Mouse (Mus musculus): ENCODE measurements around the gene Mdfi.

Mdfi gene

DNA sequence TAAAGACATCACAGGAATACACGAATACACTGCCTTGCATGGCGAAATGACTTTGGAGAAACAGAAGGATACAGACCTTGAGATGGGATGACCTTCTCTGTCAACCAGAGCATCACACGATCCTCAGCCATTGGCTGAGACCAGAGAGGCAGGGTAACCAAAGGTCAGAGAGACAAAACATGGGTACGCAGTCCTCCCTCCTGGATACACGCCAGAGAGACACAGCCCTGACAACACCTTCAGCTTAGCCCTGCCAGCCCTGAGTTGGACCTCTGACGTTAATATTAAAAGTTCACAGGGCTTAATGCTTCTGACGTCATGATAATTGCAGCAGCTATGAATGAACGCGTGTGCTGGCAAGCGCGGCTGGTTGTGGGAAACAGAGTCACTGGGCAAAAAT lies 11.1 kb upstream of the Mdfi start:
- no peak for DNase-seq (ENCODE audit: low spot score)

DNA sequence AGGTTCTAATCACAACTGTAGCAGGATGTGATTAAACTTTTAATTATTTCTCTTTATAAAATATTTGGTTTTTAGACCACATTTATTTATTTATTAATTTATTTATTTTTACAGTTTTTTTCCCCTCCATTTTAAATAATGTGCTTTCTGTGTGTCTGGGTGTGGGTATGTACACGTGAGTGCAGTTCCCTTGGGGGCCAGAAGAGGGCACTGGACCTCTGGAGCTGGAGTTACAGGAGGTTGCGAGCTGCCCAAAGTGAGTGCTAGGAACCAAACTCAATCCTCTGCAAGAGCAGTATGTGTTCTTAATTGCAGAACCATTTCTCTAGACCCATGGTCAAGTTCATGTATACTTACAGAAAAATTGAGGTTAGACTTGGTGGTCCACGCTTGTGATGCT lies 9.0 kb upstream of the Mdfi start:
- no peak for DNase-seq (ENCODE audit: low spot score)

DNA sequence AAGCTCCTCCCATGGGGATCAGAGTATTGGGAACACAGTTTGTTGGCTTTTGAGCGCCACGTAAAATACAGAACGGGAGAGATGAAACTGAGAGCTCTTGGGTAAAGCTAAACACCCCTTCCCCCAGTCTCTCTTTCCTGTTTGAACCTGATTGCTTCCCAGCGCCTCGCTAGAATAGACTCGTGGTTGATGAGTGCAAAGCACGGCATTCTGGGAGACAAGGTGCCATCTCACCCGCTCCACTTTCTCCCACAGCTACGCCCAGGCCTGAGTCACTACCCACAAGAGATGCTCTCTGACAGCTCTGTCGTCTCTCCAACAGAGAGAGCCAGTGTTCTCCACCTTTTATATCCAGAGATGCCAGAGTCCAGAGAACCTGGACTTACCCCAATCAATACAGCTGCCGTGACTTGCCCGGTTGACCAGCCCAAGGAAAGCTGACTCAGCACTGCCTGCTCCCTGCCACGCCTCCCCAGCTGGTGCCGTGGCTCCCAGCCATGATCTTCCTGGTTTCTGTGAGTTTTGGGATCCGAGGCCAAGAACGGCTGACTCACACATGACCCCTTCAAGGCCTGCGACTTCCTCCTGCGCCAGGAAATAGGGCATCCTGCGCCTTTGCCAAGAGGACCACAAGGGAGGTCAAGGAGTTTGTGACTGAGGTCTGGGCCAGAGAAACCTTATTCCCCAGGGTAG lies 7.6 kb upstream of the Mdfi start:
- DNase-seq (ENCODE audit: low spot score) = peak; percentile 35

DNA sequence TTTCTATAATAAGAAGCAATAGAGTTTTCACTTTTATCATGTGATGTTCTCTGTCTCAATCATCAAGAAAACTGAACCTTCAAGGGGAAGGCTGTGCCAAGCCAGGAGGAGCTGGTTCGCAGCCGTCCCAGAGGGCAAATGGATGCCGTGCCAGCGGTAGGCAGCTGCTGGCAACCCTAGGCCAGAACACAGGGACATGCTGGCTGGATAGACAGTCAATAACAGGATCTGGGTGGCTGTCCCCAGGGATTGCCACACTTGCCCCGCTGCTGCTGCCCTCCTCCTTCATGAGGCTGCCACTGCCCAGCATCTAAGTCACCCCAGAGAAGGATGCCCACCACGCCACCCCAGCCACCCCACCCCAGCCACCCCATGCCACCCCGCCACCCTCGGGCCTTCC lies 7.0 kb upstream of the Mdfi start:
- no peak for DNase-seq (ENCODE audit: low spot score)

DNA sequence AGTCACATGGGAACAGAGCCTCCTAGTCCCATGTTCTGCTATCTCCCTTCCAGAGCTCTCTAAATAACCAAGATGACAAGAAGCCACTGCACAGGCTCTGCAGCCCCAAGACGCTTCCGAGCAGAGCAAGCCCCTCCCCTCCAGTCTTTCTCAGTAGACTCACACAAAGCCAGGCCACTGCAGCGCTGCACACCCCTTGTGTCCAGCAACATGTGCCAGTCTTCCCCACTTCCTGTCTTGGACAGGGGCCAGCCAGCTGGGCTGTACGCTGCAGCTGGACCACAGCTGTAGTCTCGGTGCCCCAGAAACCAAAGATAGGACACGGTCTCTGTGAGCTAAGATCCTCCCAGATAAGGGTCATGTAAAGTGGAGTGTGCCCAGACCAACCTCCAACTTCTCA lies 3.3 kb upstream of the Mdfi start:
- no peak for DNase-seq (ENCODE audit: low spot score)

DNA sequence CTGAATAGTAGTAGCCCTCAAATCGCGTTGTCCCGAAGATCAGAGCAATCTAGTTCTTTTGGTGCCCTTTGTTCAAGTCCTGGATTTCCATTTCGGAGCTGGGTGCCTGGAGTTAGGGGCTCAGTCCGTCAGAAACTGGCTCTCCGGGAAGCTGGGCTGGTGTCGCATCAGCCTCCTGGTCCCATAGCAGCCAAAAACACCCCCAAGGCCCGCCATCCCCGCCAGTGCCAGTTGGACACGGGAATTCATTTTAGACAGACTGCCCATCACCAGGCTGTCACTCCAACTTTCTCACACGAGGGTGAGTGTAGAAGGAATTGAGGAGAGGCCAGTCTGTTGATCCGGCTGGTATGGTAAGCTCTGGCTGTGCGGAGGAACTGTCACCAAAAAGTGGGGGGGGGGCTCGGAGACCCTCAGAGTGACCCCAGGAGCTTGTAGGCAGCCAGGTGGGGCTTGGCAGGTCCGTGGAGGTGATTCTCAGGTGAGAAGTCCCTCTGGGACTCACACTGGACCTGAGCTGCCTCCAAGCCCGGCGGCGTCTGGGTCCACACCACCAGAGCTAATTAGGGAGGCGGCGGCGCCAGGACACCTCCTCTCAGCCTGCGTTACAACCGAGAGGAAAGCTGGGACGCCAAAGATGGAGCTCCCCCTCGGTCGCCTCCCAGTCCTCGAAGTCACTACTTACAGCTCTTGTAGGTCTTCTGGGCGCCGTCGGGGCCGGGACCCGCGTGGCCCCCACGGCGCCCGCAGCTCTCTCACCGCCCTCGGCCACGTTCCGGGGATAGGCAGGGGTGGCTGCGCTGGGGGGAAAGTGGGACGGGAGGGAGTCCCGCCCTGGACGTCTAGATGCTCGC lies 636 bp downstream of the Mdfi start:
- DNase-seq (ENCODE audit: low spot score) = no peak

DNA sequence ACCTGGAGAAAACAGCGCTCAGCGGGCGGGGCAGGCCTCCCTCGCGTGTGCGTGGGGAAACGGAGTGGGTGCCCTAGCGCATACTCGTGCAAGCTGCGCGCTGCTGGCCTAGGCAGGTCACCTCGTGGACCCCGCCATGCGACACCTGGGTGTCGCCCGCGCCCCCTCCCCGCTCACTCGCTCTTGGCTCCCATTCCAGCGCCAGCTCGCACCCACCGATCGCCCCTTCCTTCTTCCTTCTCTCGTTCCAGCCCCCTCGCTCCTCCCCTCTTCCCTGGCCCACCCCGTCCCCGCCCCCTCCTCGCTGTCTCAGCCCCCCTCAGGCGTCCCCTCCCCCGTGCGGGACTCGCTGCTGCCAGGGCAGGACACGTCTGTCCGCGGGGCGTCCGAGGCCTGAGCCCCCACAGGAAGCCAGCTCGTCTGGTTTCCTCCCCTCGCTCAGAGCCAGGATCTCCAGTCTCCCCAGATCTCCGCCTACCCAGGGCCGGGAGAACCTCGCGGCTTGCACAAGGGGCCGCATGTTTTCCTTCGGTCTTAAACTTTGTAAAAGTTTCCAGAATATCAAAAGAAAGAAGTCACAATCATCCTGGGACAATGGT lies 1.4 kb downstream of the Mdfi start:
- DNase-seq (ENCODE audit: low spot score) = no peak

DNA sequence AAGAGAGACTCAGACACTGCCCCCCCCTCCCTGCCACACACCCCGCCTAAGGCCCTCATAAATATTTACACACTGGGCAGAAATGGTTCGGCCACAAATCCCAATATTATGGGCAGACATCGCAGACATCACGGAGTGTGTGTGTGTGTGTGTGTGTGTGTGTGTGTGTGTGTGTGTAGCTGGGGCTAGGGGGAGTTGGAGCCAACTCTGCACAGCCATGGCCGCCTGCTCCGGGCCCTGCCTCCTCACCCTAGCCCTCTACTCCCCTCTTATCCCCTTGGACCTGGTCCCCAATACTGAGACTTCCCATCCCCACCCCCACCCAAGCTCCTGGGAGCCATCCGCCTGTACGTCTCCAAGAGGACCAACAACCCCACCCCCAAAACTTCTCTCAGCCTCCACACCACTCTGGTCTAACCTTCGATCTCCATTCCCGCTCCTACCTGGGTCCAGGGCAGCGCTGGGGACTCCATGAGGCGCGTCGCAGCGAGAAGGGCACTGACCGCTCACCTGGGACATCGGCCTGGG lies 1.9 kb downstream of the Mdfi start:
- no peak for DNase-seq (ENCODE audit: low spot score)

DNA sequence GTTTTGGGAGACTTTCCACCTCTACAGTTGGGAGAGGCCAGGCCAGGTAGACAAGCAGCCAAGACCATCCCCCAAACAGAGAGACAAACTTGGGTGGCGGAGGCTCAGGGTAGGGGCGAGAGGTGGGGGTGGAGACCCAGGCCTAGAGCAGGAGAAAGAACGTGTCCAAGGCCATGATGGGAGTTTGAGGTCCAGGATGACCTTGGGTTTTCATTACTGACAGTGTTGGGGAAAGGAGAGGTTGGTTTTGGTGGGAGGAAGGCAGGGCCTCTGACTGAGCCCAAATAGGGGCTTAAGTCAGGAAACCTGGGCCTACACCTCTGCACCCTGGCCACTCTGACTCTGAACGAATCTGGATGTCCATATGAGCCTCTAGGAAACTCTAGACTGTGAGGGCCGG lies 2.7 kb downstream of the Mdfi start:
- DNase-seq (ENCODE audit: low spot score) = no peak

DNA sequence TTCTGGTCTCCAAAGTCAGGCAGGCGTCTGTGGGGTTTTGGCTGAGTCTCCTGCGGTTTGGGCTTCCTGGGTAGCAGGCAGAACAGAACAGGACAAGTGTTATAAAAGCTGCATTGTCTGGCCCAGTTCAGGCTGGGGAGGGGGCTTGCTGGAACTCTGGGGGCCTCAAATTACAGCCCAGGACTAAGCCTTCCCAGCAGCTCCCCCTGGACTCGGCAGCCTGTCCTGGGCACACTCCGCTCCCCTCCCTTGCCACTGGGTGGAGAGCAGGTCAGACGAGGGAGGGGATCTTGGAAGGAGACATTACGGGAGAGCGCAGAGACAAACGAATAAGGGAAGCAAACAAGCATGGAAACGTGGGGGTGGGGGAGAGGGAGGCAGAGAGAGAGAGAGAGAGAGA lies 3.3 kb downstream of the Mdfi start:
- no peak for DNase-seq (ENCODE audit: low spot score)

DNA sequence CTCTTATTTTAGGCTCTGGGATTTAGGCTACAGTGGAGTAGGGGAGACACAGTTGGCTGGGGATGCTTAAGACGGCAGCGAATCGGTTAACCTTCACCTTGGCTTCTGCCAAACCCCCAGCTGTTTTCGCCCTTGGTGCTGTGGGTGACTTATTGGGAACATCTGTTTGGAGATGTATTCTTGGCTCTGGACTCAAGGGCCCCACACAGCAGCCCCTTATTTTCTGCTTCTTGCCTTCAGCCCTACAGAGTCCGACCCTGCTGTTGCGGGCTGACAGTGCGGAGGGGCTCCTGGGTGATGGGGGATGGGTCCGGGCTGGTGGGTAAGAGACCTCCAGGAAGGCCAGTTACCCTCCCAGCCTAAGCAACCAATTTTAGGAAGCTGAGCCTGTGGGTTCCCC lies 13.2 kb downstream of the Mdfi start:
- DNase-seq (ENCODE audit: low spot score) = no peak

DNA sequence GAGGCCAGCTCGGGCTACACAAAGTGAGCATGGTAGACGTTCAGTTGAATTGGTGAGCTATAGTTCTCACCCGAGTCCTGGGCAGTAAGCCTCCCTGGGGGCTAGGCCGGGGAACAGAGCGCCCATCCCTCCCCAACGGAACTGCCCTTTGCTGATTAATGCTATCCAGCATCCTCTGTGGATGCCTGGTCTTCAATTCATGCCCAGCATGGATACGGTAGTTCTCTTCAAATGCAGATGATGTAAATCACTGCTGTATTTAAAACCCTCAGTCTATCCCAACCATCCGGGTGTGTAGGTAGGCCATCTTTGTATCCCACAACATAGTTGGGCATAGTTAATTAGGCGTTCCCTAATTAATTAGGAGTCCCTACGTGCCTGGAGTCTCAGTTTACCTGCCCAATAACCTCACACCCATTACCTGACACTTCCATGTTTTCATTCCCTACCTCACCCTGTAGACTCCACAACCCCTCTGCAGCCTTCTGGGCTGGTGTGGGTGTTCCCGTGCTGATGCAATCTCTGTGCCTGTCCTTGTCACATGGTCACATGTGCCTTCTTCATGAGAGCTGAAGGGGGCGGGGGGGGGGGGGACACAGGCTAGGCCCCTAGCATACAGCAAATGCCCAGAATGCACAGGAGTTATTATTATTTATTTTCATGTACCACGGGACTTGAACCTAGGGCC lies 16.3 kb downstream of the Mdfi start:
- DNase-seq (ENCODE audit: low spot score) = no peak

DNA sequence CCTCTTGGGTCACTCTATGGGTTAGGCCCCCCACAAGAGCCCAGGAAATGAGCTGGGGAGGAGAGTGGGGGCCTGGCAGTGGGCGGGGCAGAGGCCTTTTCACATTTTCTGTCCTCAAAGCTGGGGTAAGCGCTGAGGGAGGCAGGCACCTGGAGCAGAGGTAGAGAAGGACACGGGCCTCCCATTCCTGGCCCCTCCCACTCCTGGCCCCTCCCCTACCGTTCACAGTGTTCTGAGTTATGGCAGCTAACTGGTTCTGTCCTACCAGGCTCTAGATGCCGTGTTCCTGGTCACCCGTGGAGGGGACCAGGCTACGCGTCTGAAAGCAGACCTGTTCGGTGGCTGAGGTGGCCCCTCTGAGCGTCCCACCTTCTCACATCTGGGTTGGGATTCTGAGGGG lies 19.0 kb downstream of the Mdfi start:
- no peak for DNase-seq (ENCODE audit: low spot score)

DNA sequence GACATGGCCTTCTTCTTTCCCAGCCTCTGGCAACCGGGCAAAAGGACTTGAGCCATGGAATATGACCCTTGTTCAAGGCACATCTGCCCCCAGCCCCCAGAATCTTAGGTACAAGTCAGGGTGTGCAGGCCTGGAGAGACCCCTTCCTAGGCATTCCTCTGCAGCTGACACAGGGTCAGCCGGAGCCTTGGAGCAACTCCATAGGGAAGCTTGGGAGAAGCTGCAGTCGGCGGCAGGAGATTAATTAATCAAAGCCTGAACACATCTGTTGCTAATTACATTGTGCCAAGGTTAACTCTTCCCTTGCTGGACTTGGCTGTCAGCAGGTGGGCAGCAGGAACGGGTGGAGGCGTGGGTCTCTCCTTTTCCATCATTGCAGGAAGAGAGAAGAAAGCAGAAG lies 20.0 kb downstream of the Mdfi start:
- no peak for DNase-seq (ENCODE audit: low spot score)

DNA sequence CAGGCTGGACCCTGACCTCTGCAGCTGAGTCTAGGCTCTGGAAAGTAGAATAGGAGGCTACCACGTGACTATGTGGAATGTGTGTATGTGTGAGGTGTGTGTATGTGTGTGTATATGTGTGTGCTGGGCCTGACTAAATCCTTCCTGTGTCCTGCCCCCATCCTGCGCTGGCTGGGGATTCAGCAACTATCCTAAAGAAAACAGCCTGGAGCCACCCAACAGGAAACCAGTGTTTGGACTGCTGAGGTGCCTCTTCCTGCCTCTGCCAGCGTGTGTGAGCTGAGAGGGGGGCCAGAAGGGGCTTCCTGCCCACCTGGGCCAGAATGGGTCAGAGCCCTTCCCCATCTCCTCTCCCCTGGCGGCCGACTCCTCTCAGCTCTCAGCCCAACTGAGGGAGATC lies 20.9 kb downstream of the Mdfi start:
- no peak for DNase-seq (ENCODE audit: low spot score)

DNA sequence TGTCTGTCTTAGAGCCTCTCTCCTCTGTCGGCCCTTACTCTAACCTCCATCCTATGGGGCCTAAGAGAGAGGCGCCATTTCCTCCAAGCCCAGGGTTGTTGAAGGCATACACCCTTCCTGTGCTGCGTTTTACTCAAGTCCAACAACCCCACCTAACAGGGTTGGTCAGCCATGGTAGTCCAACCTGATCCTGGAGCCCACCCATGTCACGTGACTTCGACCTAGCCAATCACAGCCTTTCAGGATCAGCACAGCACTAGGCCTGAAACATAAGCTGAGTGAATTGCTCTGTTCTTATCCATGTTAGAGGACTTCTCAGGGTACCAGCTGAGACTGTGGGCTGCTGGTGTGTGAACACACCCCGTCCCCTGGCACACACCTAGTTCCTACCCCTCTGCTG lies 22.3 kb downstream of the Mdfi start:
- DNase-seq (ENCODE audit: low spot score) = no peak

DNA sequence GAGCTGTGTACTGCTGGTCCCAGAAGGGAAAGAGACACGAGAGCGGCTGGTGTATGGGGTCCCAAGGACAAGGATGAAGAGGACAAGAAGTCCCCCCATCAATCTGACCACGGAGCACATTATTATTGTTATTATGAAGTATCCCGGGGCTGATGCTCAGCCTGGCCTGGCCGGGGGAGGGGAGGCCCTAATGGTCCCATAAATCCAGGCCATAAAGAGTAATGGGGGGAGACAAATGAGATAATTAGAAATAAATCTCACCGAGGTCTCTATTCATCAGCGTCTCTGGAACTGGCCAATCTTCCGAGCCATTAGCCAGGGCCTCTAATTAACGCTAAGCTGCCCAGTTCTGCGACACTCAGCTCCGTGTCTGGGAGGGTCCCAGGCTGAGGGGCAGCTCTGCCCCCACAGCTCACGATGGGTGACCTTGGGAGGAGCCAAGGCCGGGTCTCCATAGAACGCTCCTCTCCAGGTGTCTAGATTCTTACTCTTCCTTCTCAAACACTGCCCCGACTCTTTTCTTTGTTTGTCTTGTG lies 23.2 kb downstream of the Mdfi start:
- no peak for DNase-seq (ENCODE audit: low spot score)

DNA sequence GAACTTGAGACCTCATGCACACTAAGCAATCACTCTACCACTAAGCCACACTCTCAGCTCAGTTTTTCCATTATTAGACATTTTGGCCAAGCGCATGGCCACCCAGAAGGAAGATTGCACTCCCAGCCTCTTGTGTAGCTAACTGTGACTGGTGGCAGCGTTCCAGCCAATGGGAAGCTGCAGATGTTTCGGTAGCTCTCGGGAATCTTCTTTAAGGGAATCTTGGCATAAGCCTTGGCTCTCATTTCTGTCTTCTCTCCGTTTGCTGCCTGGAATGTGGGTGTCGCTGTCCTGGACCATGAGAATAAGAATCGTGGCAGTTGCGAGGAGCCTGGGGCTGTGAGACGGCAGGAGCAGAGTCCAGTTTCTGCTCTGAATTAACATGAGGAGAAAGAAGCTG lies 28.3 kb downstream of the Mdfi start:
- no peak for DNase-seq (ENCODE audit: low spot score)

DNA sequence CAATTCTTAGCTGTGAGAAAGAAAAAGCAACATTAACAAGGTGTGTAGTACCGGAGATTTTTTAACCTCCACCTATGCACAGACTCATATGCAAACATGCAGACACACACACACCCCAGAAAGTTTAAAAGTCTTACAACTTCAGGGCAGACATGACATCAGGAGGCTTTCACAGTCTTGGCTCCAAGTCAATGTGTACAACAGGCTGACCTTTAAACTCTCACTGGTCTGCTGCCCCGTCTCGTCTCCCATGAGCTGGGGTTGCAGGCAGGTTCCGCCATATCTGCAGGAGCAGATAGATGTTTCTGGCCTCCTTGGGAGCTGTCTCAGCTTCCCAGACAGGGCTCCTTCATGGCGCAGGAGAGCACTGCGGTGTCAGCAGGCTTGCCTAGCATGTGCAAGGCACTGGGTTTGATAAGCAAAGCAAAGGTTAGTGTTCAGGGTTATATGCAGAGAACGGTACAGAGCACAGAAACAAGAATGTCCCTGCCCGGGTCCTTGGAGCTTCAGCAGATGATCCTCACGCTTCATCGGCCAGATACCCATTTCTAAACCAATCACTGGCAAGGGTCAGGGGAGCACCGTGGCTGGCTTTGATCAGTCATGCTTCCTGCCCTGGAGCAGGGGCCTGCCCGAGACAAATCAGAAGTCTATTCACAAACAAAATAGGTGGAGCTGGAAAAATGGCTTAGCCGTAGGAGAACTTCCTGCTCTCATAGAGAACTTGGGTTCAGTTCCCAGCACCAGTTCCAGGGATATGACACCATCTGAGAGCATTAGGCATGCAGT lies 29.2 kb downstream of the Mdfi start:
- DNase-seq (ENCODE audit: low spot score) = no peak

DNA sequence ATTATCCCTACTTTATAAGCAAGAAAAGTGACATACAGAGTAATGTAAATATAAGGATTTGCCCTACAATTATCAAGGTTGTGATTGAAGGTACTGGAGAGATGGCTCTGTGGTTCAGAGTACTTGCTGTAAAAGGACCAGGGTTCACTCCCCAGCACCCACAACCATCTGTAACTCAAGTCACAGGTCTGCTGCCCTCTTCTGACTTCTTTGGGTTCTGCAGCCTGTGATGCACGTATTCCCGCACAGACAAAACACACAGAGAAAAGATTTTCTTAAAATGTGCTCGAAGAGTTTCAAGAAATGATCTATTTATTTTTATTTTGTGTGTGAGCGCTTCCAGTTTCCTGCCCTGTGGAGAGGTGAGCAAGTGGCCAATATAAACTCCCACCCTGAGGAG lies 30.8 kb downstream of the Mdfi start:
- DNase-seq (ENCODE audit: low spot score) = no peak

DNA sequence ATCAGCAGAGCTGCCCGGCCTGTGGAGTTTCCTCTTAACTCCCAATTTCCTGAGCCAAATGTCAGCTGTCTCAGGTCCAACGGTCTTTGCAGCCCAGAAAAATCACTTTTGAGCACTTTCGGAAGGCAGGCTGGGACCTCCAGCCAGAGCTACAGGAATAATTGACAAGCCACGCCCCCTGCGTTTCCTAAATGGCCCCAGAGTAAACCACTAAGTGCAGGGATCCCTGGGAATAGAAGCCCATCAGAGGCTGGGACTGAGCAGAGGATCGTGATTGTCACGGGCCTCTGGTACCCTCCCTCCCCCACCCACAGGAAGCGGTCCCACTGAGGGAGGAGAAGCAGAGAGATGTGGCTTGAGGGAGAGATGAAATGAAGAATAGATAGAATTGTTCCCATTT lies 31.7 kb downstream of the Mdfi start:
- no peak for DNase-seq (ENCODE audit: low spot score)

DNA sequence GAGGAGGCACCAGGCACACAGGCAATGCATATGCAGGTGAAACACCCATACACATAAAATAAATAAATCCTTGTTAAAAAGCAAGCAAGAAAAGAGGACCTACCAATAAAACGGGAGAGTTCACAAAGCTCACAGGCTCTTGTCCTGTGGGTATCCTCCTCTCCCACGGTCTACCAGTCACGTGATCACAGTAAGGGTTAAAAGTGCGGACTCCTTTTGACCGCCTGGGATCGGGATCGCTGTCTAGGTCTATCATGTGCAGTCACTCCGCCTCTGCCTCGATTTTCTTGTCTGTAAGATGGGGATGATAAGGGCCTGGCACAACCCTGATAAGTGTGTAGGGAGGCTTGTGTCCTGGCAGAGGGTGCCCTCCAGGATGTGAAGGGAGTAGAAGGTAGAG lies 37.1 kb downstream of the Mdfi start:
- no peak for DNase-seq (ENCODE audit: low spot score)

Data from layer of hippocampus, adult 11-12 months (tissue).